Mouse (Mus musculus) adrenal gland, postnatal 10 days (tissue): ENCODE measurements around the gene Socs5. TPM values are rescaled to one million over a fixed set of nuclear protein-coding genes. Genes with fewer than 3 reads are reported as not detected.
"Not testable (repeated sequence)": the region's sequence is repeated elsewhere in the genome, so short reads cannot be mapped to it uniquely, and the experiment has no call there.

ENCODE experiments used
- DNase-seq: peaks from one replicate; pipeline ENCODE4 v3.0.0; 2021; ENCODE audit warnings: mixed read lengths
- long read RNA-seq, 2 experiments: library from polyadenylated mRNA; stranded (forward); transcript quantifications; one replicate each; pipeline ENCODE4 v2.0.0; 2021
- total RNA-seq, 2 experiments: library from RNA; stranded (reverse); gene quantifications; 2 replicates each; pipeline ENCODE4 v1.2.3; 2021

The Socs5 gene
- total RNA-seq, result 10 to 100 TPM; 40.3 to 48.3 TPM
- long read RNA-seq, experiment 1, partial matches to known transcripts, result 0 of 8 reads
- long read RNA-seq, experiment 1, other reads (novel, unspliced or antisense), result 4 of 8 reads
- long read RNA-seq, experiment 2, transcript Socs5-203 (2 exons, 978 nt), result major isoform, 6 of 10 reads
- long read RNA-seq, experiment 2, partial matches to known transcripts, result 0 of 10 reads
- long read RNA-seq, experiment 2, other reads (novel, unspliced or antisense), result 4 of 10 reads

- DNase-seq, result no peak
Measured at GRCm38 (mm10) chr17:87107623-87108221, at the start of gene Socs5. Gene Socs5 (plus strand): TSS chr17:87107679.

GRCm38 (mm10) chr17:87062639-87063038 lies 44.8 kb upstream of the Socs5 start:
- no peak for DNase-seq

- peak; percentile 0 for DNase-seq
Measured at GRCm38 (mm10) chr17:87063461-87063860, 44.0 kb upstream of the Socs5 start.

GRCm38 (mm10) chr17:87063969-87064368 lies 43.5 kb upstream of the Socs5 start:
- DNase-seq, result no peak

- DNase-seq, result peak; percentile 4
Measured at GRCm38 (mm10) chr17:87068997-87069396, 38.5 kb upstream of the Socs5 start.

- DNase-seq, result not testable (repeated sequence)
Measured at GRCm38 (mm10) chr17:87072183-87072582, 35.3 kb upstream of the Socs5 start.

- DNase-seq, result no peak
Measured at GRCm38 (mm10) chr17:87072766-87073440, 34.6 kb upstream of the Socs5 start.

GRCm38 (mm10) chr17:87073470-87073869 lies 34.0 kb upstream of the Socs5 start:
- DNase-seq, result no peak

- DNase-seq, result not testable (repeated sequence)
Measured at GRCm38 (mm10) chr17:87078217-87078616, 29.3 kb upstream of the Socs5 start.

GRCm38 (mm10) chr17:87080724-87081123 lies 26.8 kb upstream of the Socs5 start:
- no peak for DNase-seq

GRCm38 (mm10) chr17:87082547-87082946 lies 24.9 kb upstream of the Socs5 start:
- no peak for DNase-seq

GRCm38 (mm10) chr17:87083671-87084070 lies 23.8 kb upstream of the Socs5 start:
- no peak for DNase-seq

GRCm38 (mm10) chr17:87085726-87086125 lies 21.8 kb upstream of the Socs5 start:
- peak; percentile 68 for DNase-seq

- DNase-seq, result no peak
Measured at GRCm38 (mm10) chr17:87089296-87089695, 18.2 kb upstream of the Socs5 start.

- DNase-seq, result no peak
Measured at GRCm38 (mm10) chr17:87093061-87093460, 14.4 kb upstream of the Socs5 start.

- DNase-seq, result no peak
Measured at GRCm38 (mm10) chr17:87096951-87097350, 10.5 kb upstream of the Socs5 start.

- no peak for DNase-seq
Measured at GRCm38 (mm10) chr17:87097576-87097975, 9.9 kb upstream of the Socs5 start.

GRCm38 (mm10) chr17:87100947-87101346 lies 6.5 kb upstream of the Socs5 start:
- no peak for DNase-seq

- peak; percentile 72 for DNase-seq
Measured at GRCm38 (mm10) chr17:87102636-87103035, 4.8 kb upstream of the Socs5 start.

GRCm38 (mm10) chr17:87103060-87103459 lies 4.4 kb upstream of the Socs5 start:
- no peak for DNase-seq

- DNase-seq, result peak; percentile 23
Measured at GRCm38 (mm10) chr17:87104276-87104675, 3.2 kb upstream of the Socs5 start.

GRCm38 (mm10) chr17:87105941-87106340 lies 1.5 kb upstream of the Socs5 start:
- DNase-seq, result peak; percentile 31

GRCm38 (mm10) chr17:87106691-87107523 lies 572 bp upstream of the Socs5 start:
- peak; percentile 99 for DNase-seq
